Mouse (Mus musculus): ENCODE measurements at regions not wholly inside any gene's neighbourhood (a gene's known extent, or its start where the extent isn't known, plus 50 kb on each side); places are given as distances from the start of the nearest gene placed in this dataset.
A peak's percentile ranks its signal among the peaks of the same experiment; 100 is the strongest.

- DNase-seq: no peak
Measured at GRCm38 (mm10) chr17:51391871-51392270, 212.7 kb upstream of the Tbc1d5 start.

DNA sequence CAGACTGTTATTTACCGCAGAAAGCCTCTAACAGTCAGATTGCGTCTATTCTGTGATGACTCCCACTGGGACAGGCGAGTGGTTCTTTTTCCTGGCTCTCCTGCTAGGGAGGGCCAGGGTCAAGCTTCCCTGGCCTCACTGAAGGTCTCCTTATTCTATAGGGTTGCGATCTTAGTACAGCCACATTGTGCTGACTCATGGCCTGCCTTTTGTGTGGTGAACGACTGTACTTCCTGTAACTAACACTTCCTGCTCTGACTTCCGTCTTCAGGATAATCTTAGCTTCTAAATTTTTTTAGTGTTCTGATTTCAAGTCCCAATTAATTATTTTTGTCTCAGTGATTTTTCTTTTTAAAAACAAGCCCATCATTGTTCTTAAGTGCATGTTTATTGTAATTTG is 203.4 kb upstream of the Tbc1d5 start:
- no peak for DNase-seq

- DNase-seq: no peak
Measured at GRCm38 (mm10) chr17:51371937-51372479, 192.9 kb upstream of the Tbc1d5 start.

- DNase-seq: no peak
Measured at GRCm38 (mm10) chr17:51370990-51371389, 191.8 kb upstream of the Tbc1d5 start.

DNA sequence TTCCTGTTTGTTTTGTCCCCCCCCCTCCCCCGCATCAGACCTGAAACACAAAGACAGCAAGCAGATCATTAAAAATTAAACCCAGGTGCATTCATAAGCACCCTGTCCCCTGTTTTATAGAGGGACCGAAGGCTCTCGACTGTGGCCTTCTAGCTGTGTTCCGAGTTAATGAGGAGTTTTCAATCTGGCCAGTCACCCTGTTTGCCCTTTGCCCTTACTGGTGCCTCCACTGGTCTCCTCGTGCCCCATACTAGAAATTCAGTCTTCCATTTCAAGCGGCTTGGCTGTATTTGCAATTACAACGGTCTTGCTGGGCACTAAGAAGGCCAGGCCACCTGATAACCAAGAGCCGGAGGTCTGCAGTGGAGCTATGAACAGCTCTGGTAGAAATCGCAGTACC is 190.9 kb upstream of the Tbc1d5 start:
- DNase-seq: no peak

GRCm38 (mm10) chr17:51362801-51363200 is 183.6 kb upstream of the Tbc1d5 start:
- DNase-seq: no peak

- no peak for DNase-seq
Measured at GRCm38 (mm10) chr17:51362271-51362670, 183.1 kb upstream of the Tbc1d5 start.

GRCm38 (mm10) chr17:51358362-51358739 is 179.2 kb upstream of the Tbc1d5 start:
- DNase-seq: no peak

GRCm38 (mm10) chr17:51357690-51358361 is 178.7 kb upstream of the Tbc1d5 start:
- DNase-seq: no peak

- DNase-seq: no peak
Measured at GRCm38 (mm10) chr17:51356447-51356846, 177.3 kb upstream of the Tbc1d5 start.

- no peak for DNase-seq
Measured at GRCm38 (mm10) chr17:51321868-51322267, 142.7 kb upstream of the Tbc1d5 start.

DNA sequence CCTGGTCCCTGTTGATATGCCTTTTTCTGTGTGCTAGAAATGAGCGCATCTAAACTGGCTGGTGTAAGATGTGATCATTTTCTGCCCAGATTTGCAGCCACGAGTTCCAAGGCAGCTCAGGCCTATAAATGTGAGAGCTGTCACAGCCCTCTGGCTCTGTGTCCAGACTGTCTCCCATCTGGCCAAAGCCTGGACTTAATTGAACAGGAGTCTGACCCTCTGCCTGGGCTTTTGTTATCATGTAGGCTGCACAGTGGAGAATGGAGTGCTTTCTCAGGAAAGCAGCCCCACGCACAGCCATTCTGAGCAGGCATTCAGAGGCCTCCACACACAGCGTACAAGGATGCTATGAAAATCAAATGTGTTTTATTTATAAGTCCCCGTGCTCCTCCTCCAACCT is 141.9 kb upstream of the Tbc1d5 start:
- no peak for DNase-seq

DNA sequence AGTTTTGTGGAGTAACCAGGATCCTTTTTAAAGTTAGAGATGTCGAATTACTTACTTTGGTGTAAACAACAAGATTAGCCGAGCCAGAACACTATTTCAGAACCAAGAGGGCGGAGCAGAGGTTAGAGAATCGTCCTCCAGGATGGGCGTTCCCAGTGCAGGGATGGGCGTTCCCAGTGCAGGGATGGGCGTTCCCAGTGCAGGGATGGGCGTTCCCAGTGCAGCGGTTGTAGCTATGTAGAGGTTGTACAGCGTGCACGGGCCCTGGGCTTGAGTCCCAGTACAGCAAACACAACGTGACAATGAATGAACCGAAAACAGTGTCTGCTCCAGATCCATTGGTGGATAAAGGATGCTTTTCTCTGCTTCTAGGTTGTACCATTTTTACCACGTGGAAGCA is 125.8 kb upstream of the Tbc1d5 start:
- DNase-seq: no peak

GRCm38 (mm10) chr17:51290741-51291140 is 111.6 kb upstream of the Tbc1d5 start:
- DNase-seq: no peak

DNA sequence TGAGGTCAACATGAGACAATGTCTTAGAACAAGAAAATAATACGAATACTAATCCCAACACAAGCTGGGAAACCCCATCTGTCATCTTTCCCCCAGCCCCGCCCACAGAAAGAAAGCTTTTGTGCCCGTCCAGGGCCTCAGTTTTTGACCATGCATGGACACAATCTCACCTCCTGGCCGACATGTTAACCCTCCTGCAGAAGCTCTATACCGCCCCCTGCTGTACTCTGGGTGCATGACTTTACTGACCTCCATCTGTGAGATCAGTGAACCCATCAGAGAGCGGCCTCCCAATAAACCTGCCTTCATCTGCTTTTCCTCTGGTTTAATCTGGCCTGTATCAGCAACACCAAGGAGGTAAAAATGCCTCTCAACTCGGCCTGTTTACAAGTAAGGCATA is 109.6 kb upstream of the Tbc1d5 start:
- DNase-seq: peak; percentile 4

- no peak for DNase-seq
Measured at GRCm38 (mm10) chr17:51287878-51288277, 108.7 kb upstream of the Tbc1d5 start.

DNA sequence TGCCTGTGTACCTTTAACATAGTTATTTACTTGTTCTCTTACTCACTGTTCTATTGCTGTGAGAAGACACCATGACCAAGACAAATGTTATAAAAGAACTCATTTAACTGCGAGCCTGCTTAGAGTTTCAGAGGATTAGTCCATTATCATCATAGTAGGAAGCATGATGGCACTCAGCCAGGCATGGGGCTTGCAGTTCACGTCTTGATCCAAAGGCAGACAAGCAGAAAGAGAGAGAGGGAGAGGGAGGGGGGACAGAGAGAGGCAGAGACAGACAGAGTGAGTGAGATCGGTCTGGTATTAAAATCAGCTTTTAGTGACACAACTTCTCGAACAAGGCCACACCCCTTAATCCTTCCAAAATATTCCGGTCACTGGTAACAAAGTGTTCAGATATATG is 106.2 kb upstream of the Tbc1d5 start:
- DNase-seq: no peak

DNA sequence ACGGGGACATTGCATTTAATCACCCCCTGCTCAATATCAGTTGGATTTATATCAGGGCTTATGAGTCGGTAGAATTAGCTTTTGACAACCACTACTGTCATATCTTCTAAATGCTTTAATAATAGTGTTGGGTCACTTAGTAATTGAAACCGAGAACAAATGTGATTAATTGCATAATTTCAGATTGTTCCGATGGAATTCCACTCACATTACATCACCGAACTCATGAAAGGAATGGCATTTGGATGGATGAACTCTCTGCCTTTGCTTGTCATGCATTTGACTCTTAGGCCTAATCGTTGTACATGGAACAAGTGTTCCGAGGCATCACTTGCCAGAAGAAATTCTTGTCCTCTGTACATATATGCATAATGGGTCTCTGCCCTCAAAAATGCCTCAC is 99.6 kb upstream of the Tbc1d5 start:
- DNase-seq: no peak

DNA sequence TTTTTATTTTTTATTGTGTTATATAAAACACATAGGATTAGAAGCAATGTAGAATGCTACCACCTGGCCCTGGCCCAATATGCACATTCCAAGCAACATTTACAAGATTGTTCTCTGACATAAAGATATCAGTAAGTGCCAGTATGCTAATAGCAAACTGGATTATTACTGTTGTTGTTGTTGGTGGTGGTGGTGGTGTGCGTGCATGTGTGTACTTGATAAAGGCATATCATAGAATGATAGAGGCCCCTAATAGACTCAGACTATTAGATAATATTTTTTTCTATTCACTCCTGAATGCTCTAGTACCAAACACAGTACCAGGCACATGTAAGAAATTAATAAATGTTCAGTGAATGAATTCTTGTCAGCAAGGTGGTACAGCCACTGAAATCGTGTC is 98.9 kb upstream of the Tbc1d5 start:
- no peak for DNase-seq

GRCm38 (mm10) chr17:51277161-51277560 is 98.0 kb upstream of the Tbc1d5 start:
- no peak for DNase-seq

DNA sequence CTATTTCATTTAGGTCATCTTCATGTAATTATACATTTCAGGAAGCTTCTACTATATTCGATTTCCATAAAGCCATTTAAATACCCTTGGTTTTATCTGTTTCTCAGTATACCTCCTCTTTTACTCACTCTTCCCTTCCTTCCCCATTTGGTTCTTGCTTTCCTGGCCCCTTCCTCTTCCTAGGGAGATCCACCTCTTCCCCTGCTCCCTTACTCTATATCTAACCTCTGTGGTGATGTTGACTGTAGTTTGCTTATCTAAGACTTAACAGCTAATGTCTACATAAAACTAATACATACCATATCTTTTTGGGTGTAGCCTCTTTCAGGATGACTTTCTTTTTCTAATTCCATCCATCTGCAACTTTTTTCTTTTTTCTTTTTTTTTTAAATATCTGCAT is 92.9 kb upstream of the Tbc1d5 start:
- DNase-seq: no peak

- DNase-seq: peak; percentile 16
Measured at GRCm38 (mm10) chr17:51262946-51263345, 83.8 kb upstream of the Tbc1d5 start.

GRCm38 (mm10) chr17:51262404-51262803 is 83.3 kb upstream of the Tbc1d5 start:
- DNase-seq: no peak

DNA sequence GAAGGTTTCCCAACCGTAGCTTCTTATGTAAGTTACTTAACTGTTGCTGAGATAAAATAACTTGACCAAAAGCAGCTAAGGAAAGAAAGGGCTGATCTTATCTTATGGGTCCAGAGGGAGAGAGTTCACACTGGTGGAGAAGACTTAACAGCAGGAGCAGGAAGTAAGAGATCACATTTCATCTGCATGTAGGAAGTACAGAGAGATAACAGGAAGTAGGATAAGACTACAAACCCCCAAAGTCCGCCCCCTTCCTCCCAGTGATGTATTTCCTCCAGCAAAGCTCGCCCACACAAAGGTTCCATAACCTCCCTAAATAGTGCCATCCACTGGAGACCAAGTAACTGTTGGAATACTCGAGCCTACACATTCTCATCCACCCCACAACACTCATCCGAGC is 79.2 kb upstream of the Tbc1d5 start:
- DNase-seq: no peak

DNA sequence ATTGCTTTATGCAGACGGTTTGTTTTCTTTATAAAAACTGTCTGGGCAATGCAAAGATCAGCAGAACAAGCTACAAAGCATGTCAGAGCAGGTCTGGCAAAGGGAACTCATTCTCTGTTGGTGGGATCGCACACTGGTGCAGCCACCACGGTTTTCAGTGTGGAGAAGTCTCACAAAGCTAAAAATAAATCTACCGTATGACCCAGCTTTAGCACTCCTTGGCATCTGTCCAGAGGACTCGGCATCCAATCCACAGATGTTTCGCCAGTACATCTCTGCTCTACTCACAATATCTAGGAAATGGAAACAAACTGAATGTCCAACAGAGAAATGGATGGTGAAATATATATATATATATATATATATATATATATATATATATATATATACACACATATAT is 69.4 kb upstream of the Tbc1d5 start:
- DNase-seq: no peak

All from right cerebral cortex, adult 18-20 months (tissue).